Mouse (Mus musculus): ENCODE results near the gene Ctcf. TPM values are rescaled to one million over a fixed set of nuclear protein-coding genes. Genes with fewer than 3 reads are reported as not detected.

Gene Ctcf
- polyA plus RNA-seq, 1 experiment from 2014 or later, result 66.1 TPM

GRCm38 (mm10) chr8:105606189-105607023, 30.0 kb upstream of the Ctcf start:
- 0 out of 2 replicates have a peak, but pooled peaks cover 5% of the 10 kb centered on the region for H3K36me3 ChIP-seq
- peak overlapping the region; percentile 72 for H3K4me3 ChIP-seq
- H3K4me2 ChIP-seq, result peak overlapping the region; percentile 93
- no peaks in the 10 kb centered on the region for H3K27me3 ChIP-seq (replicated peaks)
- H3K9me3 ChIP-seq (replicated peaks), result no peaks in the 10 kb centered on the region
- under 1% methylated on average over 30 of the region's 30 CpGs for WGBS
- H3K9ac ChIP-seq, result peak overlapping the region; percentile 95
- H3K4me1 ChIP-seq (replicated peaks), result peaks cover 39% of the 10 kb centered on the region
- H3K27ac ChIP-seq (ENCODE audit: poor library complexity, severe bottlenecking), result peak overlapping the region; percentile 96
- ATAC-seq (ENCODE audit: insufficient number of reproducible peaks, low FRiP score), result peak; percentile 76

- Histone ChIP-seq H3K27me3 (replicated peaks) (peaks cover 5% of the 10 kb centered on the region), H3K4me3 (peak overlapping the region; percentile 72), H3K9ac (peak overlapping the region; percentile 95), H3K4me1 (replicated peaks) (peaks cover 40% of the 10 kb centered on the region), H3K4me2 (peak overlapping the region; percentile 93), H3K36me3 (0 out of 2 replicates have a peak, but pooled peaks cover 5% of the 10 kb centered on the region), H3K27ac (ENCODE audit: poor library complexity, severe bottlenecking) (peak overlapping the region; percentile 96), H3K9me3 (replicated peaks) (no peaks in the 10 kb centered on the region)
- no peak for ATAC-seq (ENCODE audit: insufficient number of reproducible peaks, low FRiP score)
- WGBS, result 6% methylated on average over 10 of the region's 10 CpGs
Observed at GRCm38 (mm10) chr8:105607062-105607461, 29.3 kb upstream of the Ctcf start.

GRCm38 (mm10) chr8:105607684-105608083, 28.7 kb upstream of the Ctcf start:
- Histone ChIP-seq H3K9ac (no peak overlapping the region), H3K9me3 (replicated peaks) (no peaks in the 10 kb centered on the region), H3K4me3 (no peak overlapping the region), H3K4me2 (peak overlapping the region; percentile 93), H3K27me3 (replicated peaks) (peaks cover 10% of the 10 kb centered on the region), H3K36me3 (0 out of 2 replicates have a peak, but pooled peaks cover 5% of the 10 kb centered on the region), H3K4me1 (replicated peaks) (peaks cover 46% of the 10 kb centered on the region), H3K27ac (ENCODE audit: poor library complexity, severe bottlenecking) (no peak overlapping the region)
- 17% methylated on average over 4 of the region's 4 CpGs for WGBS
- ATAC-seq (ENCODE audit: insufficient number of reproducible peaks, low FRiP score), result no peak

GRCm38 (mm10) chr8:105609355-105609754, 27.0 kb upstream of the Ctcf start:
- Histone ChIP-seq H3K9ac (peak overlapping the region; percentile 37; the same call in 1 of the 2 replicates), H3K4me2 (no peak overlapping the region), H3K9me3 (replicated peaks) (no peaks in the 10 kb centered on the region), H3K27me3 (replicated peaks) (peaks cover 10% of the 10 kb centered on the region), H3K4me1 (replicated peaks) (peaks cover 58% of the 10 kb centered on the region), H3K36me3 (0 out of 2 replicates have a peak, but pooled peaks cover 5% of the 10 kb centered on the region), H3K27ac (ENCODE audit: poor library complexity, severe bottlenecking) (no peak overlapping the region), H3K4me3 (no peak overlapping the region)
- ATAC-seq (ENCODE audit: insufficient number of reproducible peaks, low FRiP score), result no peak
- WGBS, result 44% methylated on average over 2 of the region's 2 CpGs

GRCm38 (mm10) chr8:105609771-105610170, 26.6 kb upstream of the Ctcf start:
- Histone ChIP-seq H3K4me1 (replicated peaks) (peaks cover 57% of the 10 kb centered on the region), H3K9ac (no peak overlapping the region), H3K27ac (ENCODE audit: poor library complexity, severe bottlenecking) (no peak overlapping the region), H3K27me3 (replicated peaks) (peaks cover 10% of the 10 kb centered on the region), H3K9me3 (replicated peaks) (no peaks in the 10 kb centered on the region), H3K4me3 (no peak overlapping the region), H3K36me3 (peaks cover 5% of the 10 kb centered on the region; the same call in 1 of the 2 replicates), H3K4me2 (no peak overlapping the region)
- 64% methylated on average over 4 of the region's 4 CpGs for WGBS
- no peak for ATAC-seq (ENCODE audit: insufficient number of reproducible peaks, low FRiP score)

- Histone ChIP-seq H3K27ac (ENCODE audit: poor library complexity, severe bottlenecking) (no peak overlapping the region), H3K9ac (no peak overlapping the region), H3K4me1 (replicated peaks) (peaks cover 48% of the 10 kb centered on the region), H3K27me3 (replicated peaks) (peaks cover 10% of the 10 kb centered on the region), H3K9me3 (replicated peaks) (no peaks in the 10 kb centered on the region), H3K4me3 (no peak overlapping the region), H3K4me2 (no peak overlapping the region), H3K36me3 (peaks cover 25% of the 10 kb centered on the region)
- no peak for ATAC-seq (ENCODE audit: insufficient number of reproducible peaks, low FRiP score)
- 88% methylated on average over 9 of the region's 9 CpGs for WGBS
Observed at GRCm38 (mm10) chr8:105611836-105612235, 24.5 kb upstream of the Ctcf start.

GRCm38 (mm10) chr8:105613037-105613436, 23.3 kb upstream of the Ctcf start:
- H3K4me3 ChIP-seq, result peak overlapping the region; percentile 64
- peak overlapping the region; percentile 58 for H3K9ac ChIP-seq
- peaks cover 37% of the 10 kb centered on the region for H3K36me3 ChIP-seq
- peak; percentile 13; the same call in 1 of the 2 replicates for ATAC-seq (ENCODE audit: insufficient number of reproducible peaks, low FRiP score)
- no peak overlapping the region for H3K27ac ChIP-seq (ENCODE audit: poor library complexity, severe bottlenecking)
- H3K4me1 ChIP-seq (replicated peaks), result peaks cover 36% of the 10 kb centered on the region
- H3K4me2 ChIP-seq, result peak overlapping the region; percentile 98
- no peaks in the 10 kb centered on the region for H3K9me3 ChIP-seq (replicated peaks)
- WGBS, result 3% methylated on average over 20 of the region's 20 CpGs
- peaks cover 10% of the 10 kb centered on the region for H3K27me3 ChIP-seq (replicated peaks)

- H3K9ac ChIP-seq, result peak overlapping the region; percentile 79
- peaks cover 10% of the 10 kb centered on the region for H3K27me3 ChIP-seq (replicated peaks)
- 2% methylated on average over 50 of the region's 50 CpGs for WGBS
- peak overlapping the region; percentile 98 for H3K4me2 ChIP-seq
- peak overlapping the region; percentile 64 for H3K4me3 ChIP-seq
- H3K27ac ChIP-seq (ENCODE audit: poor library complexity, severe bottlenecking), result peak overlapping the region; percentile 35
- H3K36me3 ChIP-seq, result peaks cover 46% of the 10 kb centered on the region
- peak; percentile 79 for ATAC-seq (ENCODE audit: insufficient number of reproducible peaks, low FRiP score)
- H3K4me1 ChIP-seq (replicated peaks), result peaks cover 33% of the 10 kb centered on the region
- H3K9me3 ChIP-seq (replicated peaks), result no peaks in the 10 kb centered on the region
Observed at GRCm38 (mm10) chr8:105613830-105614511, 22.4 kb upstream of the Ctcf start.

- peaks cover 10% of the 10 kb centered on the region for H3K27me3 ChIP-seq (replicated peaks)
- no peak overlapping the region for H3K27ac ChIP-seq (ENCODE audit: poor library complexity, severe bottlenecking)
- no peaks in the 10 kb centered on the region for H3K9me3 ChIP-seq (replicated peaks)
- H3K36me3 ChIP-seq, result peaks cover 61% of the 10 kb centered on the region
- WGBS, result 91% methylated on average over 9 of the region's 9 CpGs
- H3K4me3 ChIP-seq, result no peak overlapping the region
- H3K4me2 ChIP-seq, result no peak overlapping the region
- H3K4me1 ChIP-seq (replicated peaks), result peaks cover 24% of the 10 kb centered on the region
- ATAC-seq (ENCODE audit: insufficient number of reproducible peaks, low FRiP score), result no peak
- H3K9ac ChIP-seq, result no peak overlapping the region
Observed at GRCm38 (mm10) chr8:105615942-105616341, 20.4 kb upstream of the Ctcf start.

- Histone ChIP-seq H3K9me3 (replicated peaks) (no peaks in the 10 kb centered on the region), H3K9ac (no peak overlapping the region), H3K27me3 (replicated peaks) (no peaks in the 10 kb centered on the region), H3K4me1 (replicated peaks) (peaks cover 27% of the 10 kb centered on the region), H3K4me2 (no peak overlapping the region), H3K36me3 (peaks cover 75% of the 10 kb centered on the region), H3K4me3 (no peak overlapping the region), H3K27ac (ENCODE audit: poor library complexity, severe bottlenecking) (no peak overlapping the region)
- WGBS, result 88% methylated on average over 21 of the region's 21 CpGs
- ATAC-seq (ENCODE audit: insufficient number of reproducible peaks, low FRiP score), result no peak
Observed at GRCm38 (mm10) chr8:105617451-105618278, 18.7 kb upstream of the Ctcf start.

Data from heart, embryonic 12.5 days (tissue).